Mouse (Mus musculus): ENCODE data around the gene Smn1.
"Not testable (repeated sequence)": the region's sequence is repeated elsewhere in the genome, so short reads cannot be mapped to it uniquely, and the experiment has no call there.

Gene Smn1

DNA sequence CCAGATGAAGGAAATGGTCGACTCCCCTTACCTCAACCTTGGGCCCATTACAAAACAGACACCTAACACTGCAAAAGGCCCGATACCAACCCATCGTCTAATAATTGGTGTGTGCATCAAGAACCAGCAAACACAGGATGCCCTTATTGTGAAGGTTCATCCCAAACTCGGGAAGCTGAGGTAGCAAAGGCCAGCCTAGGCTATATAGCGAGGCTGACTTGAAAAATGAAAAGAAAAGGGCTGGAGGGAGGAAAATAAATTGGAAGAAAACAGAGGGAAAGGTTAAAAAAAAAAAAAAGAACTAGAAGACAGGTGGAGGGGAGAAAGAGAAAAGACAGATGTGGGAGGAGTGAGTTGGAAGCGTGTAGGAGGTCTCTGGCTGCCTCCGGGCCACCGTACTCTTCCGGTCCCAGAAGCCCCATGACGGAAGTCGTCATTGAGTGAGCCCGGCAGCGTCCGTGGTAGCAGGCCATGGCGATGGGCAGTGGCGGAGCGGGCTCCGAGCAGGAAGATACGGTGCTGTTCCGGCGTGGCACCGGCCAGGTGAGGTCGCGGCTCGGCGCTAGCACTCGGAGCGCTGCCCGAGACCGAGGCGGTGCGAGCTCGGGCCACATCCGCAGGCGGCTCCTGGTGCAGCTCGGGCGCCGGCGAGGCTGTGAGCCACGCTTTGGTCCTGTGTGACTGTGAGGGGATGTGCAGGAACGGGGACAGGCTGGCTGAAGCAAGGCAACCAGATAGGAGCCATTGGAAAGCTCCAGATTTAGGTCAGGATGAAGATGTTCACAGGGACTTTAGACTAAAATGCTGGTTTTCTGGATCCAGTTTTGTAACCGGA lies at the start of gene Smn1:
Gene Smn1 (plus strand): TSS at position 430 of the 835 bp plus-strand sequence.
- in situ Hi-C loops (cut with MboI; ENCODE audit: low pct_unique_long_range_greater_than_20kb in 1 of 2, low sequenced_read_pairs in 2 of 2, unreplicated experiment in 1 of 2): no loop called here

DNA sequence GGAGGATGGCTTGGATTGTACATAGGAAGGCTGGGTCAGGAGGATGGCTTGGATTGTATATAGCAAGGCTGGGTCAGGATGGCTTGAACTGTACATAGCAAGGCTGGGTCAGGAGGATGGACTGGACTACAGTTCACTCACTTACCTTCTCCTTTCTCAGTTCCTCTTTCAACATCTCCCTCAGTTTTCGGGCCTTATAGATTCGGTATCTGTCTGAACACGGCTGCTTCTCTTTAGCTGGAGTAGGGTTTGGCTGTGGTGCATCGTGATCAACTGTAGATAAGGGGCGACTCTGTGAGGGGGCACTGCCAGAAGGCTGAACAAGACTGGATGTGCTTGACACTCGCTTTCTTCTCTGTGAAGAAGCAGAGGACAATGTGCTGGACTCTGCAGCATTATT lies 25.8 kb upstream of the Smn1 start:
- in situ Hi-C loops (cut with MboI; ENCODE audit: low pct_unique_long_range_greater_than_20kb in 1 of 2, low sequenced_read_pairs in 2 of 2, unreplicated experiment in 1 of 2): loop anchor here in 1 of 2 experiments (25.0 kb wide), 2 partner anchors 513 to 713 kb away; partner anchors contain the start of gene Marveld2

DNA sequence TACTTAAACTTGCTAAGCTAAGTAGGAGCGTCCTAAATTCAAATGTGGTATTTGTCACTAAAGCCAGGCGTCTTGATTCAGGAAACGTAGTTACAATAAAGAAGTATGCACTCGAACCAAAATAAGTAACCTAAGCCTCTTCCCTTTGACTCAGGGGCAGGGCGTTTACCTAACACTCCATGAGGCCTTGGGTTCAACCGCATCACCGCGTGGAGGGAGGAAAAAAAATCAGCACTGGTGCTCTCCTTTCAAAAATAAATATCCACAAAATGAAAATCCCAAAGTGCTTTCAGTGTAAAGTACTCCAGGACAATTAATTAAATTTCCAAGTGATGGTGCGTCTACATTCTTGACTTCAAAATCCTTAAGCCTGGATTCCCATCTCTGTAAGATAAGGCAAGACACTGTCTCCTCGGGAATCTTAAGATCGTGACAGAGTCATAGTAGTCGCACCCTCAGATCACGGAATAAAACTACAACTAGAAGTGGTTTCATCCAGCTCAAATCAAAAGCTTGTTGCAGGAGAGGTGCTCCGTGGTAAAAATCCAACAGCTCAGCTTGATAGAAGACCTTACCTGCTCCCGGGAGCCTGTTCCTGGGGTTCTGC lies 21.5 kb upstream of the Smn1 start:
- in situ Hi-C loops (cut with MboI; ENCODE audit: low pct_unique_long_range_greater_than_20kb in 1 of 2, low sequenced_read_pairs in 2 of 2, unreplicated experiment in 1 of 2): no loop called here

DNA sequence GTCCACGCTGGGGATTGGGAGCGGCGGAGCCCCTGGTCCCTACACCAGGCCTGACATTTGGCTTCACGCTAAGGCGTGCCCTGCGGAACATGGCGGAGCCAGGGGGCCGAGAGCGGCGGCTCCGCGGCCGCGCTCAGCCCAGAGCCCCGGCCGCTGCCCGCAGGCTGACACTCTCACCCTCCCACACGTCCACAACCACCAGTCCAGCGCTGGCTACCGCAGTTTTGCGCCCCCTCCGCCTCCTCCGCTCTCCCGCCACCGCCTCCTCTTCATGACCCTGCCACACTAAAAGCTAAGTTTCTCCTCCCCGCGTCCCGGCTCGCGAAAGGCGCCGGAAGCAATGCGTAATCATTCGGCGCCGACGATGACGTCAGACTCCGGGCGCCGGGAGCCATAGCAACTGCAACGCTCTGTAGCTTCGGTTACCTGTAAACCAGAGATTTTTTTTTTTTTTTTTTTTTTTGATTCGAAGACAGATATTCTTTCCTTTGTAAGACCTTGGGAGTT lies 20.9 kb upstream of the Smn1 start, which contains the start of gene Bdp1:
Gene Bdp1 (minus strand): TSS at position 323 of the 507 bp plus-strand sequence.
- in situ Hi-C loops (cut with MboI; ENCODE audit: low pct_unique_long_range_greater_than_20kb in 1 of 2, low sequenced_read_pairs in 2 of 2, unreplicated experiment in 1 of 2): no loop called here

DNA sequence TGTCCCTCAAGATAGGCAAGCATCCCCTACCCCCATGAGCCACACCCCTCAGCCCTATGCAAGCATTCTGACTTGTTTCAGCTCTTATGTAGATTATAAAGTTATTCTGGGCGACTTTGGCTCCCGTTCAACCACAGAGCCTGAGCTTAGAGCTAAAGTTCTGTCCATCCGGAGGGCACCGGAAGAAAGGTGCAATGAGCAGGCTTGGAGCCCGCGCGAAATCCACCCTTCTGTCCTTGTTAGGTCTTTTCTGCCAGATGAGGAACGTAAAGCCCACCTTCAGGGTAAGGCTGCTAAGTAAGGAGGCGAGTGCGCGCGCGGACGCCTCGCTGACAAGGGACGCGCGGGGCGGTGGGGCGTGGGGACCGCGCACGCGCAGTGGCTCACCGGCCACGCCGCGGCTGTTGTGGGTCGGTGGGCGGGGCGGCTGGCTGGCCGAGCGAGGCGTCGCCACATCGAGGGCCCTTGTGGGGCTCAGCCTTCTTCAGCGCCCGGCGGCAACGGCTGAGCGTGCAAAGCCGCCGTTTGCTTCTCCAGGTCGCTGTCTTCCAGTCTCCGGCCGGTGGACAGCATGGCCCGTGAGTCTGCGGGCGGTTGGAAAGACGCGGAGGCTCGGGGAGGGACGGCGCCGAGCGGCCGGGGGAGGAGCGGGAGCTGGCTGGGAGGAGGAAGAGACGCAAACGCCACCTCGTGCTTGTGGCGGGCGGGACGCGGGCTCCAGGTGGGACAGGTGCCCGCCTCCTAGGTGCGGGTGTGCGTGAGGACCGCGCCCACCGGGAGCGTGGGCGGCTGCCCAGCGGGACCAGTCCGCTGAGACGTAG lies 16.8 kb upstream of the Smn1 start, which contains the start of gene Serf1:
Gene Serf1 (plus strand): TSS at position 361 of the 821 bp plus-strand sequence.
- in situ Hi-C loops (cut with MboI; ENCODE audit: low pct_unique_long_range_greater_than_20kb in 1 of 2, low sequenced_read_pairs in 2 of 2, unreplicated experiment in 1 of 2): no loop called here

DNA sequence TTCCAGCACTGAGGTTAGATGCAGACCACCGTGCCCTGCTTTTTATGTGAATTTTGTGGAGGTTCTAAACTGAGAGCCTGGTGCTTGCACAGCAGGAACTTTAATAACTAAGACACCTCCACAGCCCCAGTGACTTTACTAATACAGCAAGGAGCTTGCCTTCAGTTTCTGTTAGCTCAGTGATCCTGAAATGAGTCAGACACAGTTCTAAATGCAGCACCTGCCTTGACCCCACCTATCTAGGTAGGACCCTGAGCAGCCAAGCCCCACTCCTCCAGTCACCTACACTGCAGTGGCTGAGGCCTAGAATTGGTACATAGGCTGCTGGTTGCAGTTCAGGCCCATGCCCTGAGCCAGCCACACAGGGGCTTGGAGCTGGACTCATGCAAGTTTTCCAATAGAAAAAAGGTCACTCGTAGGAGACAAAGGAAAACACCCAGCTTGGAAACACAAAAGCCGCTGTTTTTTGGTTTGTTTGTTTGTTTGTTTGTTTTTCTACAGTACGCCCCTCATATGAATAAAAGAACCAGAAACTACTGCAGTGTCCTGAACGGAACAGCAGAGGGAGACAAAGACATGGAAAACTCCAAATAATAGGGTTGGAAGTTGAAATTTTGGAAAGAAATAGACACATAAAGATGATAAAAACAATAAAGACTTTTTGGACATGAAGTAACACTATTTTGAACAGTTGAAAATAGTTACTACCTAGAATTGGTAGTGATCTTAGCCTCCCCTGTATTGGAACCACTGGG lies 12.3 kb upstream of the Smn1 start:
- in situ Hi-C loops (cut with MboI; ENCODE audit: low pct_unique_long_range_greater_than_20kb in 1 of 2, low sequenced_read_pairs in 2 of 2, unreplicated experiment in 1 of 2): loop anchor here in 1 of 2 experiments (10.0 kb wide), 1 partner anchor 282 kb away; no protein-coding TSS in a partner anchor

DNA sequence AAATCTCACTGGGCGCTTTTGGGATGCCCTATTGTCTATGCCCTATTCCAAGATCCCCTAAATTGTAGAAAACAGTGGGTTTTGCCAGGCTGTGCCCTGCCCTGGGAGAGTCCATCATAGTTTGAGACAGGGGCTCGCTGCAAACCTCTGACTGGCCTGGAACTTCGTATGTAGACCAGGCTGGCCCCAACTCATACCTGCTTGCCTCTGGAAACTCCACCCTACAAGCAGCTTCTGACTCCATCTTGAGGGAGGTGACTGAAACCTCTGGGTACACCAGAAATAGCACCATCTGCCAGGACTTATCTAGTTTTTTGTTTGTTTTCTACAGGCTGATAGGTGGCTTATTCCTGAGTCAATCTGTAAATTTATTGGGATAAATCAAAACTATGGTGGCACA lies 682 bp upstream of the Smn1 start:
- in situ Hi-C loops (cut with MboI; ENCODE audit: low pct_unique_long_range_greater_than_20kb in 1 of 2, low sequenced_read_pairs in 2 of 2, unreplicated experiment in 1 of 2): no loop called here

DNA sequence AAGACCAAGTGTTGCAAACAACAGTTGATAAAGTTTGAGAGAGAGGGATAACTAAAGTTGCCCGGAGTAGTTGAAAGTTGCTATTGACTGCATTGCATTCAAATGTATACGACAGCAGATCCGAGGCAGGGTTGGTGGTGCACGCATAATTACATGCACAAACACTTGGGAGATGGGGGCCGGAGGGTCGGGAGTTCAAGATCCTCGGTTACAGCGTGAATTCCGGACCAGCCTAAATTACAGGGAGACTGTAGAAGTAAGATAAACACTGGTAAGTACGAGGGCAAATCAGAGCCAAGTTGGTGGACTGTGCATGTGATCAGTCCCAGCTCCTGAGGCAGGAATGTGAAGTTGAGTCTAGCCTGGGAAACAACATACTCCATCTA lies 599 bp downstream of the Smn1 start:
- in situ Hi-C loops (cut with MboI; ENCODE audit: low pct_unique_long_range_greater_than_20kb in 1 of 2, low sequenced_read_pairs in 2 of 2, unreplicated experiment in 1 of 2): no loop called here

DNA sequence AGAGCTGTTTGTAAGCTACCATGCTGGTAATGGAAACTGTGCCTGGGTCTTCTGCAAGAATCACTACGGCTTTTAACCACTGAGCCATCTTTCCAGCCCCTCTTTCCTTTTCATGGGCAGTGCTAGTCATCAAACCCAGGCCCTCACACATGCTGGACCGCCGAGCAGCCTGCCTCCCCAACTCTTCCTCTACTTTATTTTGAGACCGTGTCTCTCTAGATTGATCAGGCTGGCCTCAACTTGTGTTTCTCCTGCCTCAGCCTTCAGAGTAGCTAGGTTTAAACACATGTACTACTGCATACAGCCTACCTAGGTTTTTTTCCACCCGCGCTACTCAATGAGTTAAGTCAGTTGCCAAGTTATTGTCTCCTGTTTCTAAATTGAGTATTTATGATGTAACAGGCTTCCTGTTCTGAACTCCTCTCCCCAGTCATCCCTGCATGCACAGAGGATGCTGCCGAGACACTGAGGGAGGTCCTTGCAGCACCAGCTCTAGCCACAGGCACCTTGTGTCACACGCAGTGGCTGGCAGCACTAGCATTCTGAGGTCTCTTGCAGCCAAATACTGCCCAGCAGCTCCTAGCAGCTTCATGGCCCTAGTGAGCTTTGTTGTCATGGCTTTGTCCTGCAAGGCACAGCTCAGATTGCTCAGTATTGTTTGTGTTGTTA lies 17.1 kb downstream of the Smn1 start:
- in situ Hi-C loops (cut with MboI; ENCODE audit: low pct_unique_long_range_greater_than_20kb in 1 of 2, low sequenced_read_pairs in 2 of 2, unreplicated experiment in 1 of 2): no loop called here

DNA sequence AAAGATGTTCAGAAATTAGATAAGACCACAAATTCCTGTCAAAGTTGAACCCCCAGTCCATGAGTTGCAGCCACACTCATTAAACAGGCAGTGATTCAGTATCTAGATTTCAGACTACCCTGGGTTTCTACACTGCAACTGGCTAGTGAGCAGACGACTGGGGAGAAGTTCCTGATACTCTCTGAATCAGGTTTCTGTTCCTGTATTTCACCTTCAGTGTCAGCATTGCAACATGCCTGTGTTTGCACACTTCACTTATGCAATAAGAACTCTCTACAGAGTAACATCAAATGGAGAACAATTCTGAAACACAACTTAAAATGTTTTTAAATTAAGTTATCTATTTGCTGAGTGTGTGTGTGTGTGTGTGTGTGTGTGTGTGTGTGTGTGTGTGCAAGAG lies 28.0 kb downstream of the Smn1 start:
- in situ Hi-C loops (cut with MboI; ENCODE audit: low pct_unique_long_range_greater_than_20kb in 1 of 2, low sequenced_read_pairs in 2 of 2, unreplicated experiment in 1 of 2): no loop called here

DNA sequence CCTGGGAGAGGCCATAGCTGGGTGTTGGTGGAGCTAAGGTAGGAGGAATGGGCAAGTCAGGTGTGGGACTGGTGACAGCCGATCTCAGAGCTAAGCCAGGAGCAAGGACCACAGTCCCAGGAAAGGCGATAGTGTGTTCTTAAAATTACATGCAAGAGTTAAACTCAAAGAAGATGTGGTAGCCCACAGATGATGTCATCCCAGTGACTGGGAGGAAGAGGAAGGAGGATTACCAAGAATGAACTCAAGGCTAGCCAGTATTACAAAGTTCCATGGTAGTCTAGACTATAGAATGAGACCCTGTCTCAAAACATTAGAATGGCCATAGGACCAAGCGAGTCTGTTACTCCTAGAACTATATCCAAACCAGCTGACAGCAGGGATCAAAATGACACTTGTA lies 32.0 kb downstream of the Smn1 start:
- in situ Hi-C loops (cut with MboI; ENCODE audit: low pct_unique_long_range_greater_than_20kb in 1 of 2, low sequenced_read_pairs in 2 of 2, unreplicated experiment in 1 of 2): no loop called here

DNA sequence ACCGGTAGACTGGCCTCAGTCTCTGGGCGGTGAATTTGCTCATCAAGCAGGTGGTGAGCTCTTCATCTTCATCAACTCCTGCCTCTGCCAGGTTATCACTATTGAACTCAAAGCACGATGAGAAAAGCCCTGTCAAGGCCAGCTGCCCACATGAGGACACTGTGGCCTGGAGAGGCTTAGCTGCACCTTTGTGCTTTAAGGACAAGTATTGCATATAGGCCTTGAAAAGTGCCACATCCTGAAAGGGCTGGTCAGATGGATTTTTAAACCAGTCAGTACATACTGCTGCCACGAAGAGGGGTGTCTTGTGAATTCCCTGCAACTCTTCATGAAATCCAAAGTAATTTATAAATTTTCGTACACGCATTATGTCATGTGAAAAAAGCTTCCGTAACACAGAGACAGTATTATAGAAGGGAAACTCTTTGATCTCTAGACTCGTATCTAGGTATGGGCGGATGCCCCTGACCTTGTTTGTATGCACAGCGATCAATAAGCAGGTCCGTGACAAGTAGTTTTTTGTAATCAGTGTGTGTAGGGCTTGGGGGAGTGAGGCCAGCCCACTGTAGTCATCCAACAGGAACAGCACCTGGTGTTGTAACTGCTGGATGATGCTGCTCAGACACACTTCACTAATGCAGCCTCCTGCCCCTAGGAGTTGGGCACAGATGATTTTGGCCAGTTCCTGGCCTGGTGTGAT lies 36.7 kb downstream of the Smn1 start:
- in situ Hi-C loops (cut with MboI; ENCODE audit: low pct_unique_long_range_greater_than_20kb in 1 of 2, low sequenced_read_pairs in 2 of 2, unreplicated experiment in 1 of 2): not testable (repeated sequence)

DNA sequence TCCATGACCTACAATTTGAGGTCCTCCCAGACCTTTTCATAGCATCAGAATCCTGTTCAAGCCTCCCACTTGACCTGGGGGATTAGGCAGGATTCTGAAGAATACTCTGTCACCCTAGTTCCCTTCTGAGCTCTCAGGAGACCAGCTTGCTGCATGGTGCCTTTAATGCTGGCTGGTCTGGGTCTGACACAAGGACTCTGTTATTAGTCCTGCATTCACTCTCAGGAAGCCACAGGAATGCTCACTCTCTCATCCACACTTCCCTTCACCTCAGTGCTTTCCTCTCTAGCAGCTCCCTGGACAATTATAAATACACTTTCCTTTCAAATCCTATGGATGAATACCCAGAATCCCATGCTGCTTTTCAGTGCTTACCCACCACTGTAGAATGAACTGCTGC lies 37.8 kb downstream of the Smn1 start:
- in situ Hi-C loops (cut with MboI; ENCODE audit: low pct_unique_long_range_greater_than_20kb in 1 of 2, low sequenced_read_pairs in 2 of 2, unreplicated experiment in 1 of 2): not testable (repeated sequence)

DNA sequence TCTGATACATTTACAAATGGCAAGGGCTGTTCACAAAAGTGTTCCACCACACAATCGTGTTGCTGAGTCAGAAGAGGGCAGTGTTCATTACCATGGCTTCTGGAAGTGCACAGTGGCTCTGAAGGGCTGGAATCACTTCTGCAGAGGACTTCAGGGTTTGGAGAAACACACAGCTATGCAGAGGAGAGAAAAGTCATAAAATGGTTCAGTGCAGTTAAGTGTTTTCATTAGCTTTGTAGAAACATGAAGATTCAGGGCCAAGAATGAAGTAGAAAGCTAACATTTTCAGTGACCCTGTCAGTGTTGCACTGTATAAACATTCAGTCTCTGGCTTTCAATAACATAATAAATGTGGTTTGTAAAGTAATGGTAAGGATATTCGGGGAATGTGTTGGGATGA lies 41.7 kb downstream of the Smn1 start:
- in situ Hi-C loops (cut with MboI; ENCODE audit: low pct_unique_long_range_greater_than_20kb in 1 of 2, low sequenced_read_pairs in 2 of 2, unreplicated experiment in 1 of 2): not testable (repeated sequence)

DNA sequence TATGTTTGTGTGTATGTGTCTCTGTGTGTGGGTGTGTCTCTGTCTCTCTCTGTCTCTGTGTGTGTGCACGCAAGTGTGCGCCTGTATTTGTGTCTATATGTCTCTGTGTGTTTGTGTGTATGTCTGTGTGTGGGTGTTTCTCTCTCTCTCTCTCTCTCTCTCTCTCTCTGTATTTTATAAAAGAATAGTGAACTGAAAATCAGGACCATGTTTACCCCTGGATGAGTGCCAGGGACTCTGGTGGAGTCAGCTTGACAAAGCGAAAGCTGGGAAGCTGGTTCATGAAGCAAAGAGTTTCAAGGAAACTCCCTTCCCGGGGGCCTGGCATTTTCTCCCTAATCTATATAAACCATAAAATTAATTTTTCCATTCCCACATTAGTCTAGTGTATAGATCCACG lies 49.7 kb downstream of the Smn1 start:
- in situ Hi-C loops (cut with MboI; ENCODE audit: low pct_unique_long_range_greater_than_20kb in 1 of 2, low sequenced_read_pairs in 2 of 2, unreplicated experiment in 1 of 2): not testable (repeated sequence)

DNA sequence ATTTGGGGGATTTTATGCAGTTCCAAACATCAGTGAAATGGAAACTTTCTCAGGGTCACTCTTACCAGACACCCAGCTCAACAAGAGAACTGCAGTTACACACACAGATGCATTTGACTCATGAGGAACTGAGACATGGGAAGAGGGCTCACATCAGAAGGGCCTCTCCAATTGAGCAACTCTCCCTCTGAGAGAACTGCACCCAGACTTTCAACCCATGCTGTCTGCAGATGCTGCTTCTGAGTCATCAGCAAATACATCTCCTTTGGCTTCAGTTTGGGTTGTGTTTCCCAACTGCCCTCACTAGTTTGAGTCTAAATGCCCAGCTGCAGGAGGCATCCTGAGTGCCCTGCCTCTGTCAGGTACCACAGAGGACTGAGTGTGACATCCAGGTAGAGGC lies 58.5 kb downstream of the Smn1 start:
- in situ Hi-C loops (cut with MboI; ENCODE audit: low pct_unique_long_range_greater_than_20kb in 1 of 2, low sequenced_read_pairs in 2 of 2, unreplicated experiment in 1 of 2): not testable (repeated sequence)
